Mouse (Mus musculus) spleen, postnatal 14 days (tissue): Measurements from ENCODE around the gene Camk2g.
"Not testable (repeated sequence)": the region's sequence is repeated elsewhere in the genome, so short reads cannot be mapped to it uniquely, and the experiment has no call there.

ENCODE experiments used
- DNase-seq, 2 experiments: peaks; one replicate each; pipeline ENCODE4 v3.0.0; 2021 to 2022; ENCODE audit warnings: low spot score in 2 of 2

Camk2g gene

GRCm38 (mm10) chr14:20738511-20738910 is 55.4 kb downstream of the Camk2g start:
- DNase-seq = no peak

GRCm38 (mm10) chr14:20737306-20737705 is 56.6 kb downstream of the Camk2g start:
- DNase-seq = peak in 1 of 2 experiments; percentile 55

GRCm38 (mm10) chr14:20735892-20736390 is 57.9 kb downstream of the Camk2g start:
- no peak for DNase-seq

- DNase-seq = no peak
These were observed 58.8 kb downstream of the Camk2g start for GRCm38 (mm10) chr14:20735052-20735451.

- peak; percentile 79 to 86 for DNase-seq
These were observed 59.7 kb downstream of the Camk2g start, which contains the start of gene Ndst2 for GRCm38 (mm10) chr14:20733952-20734774. TSS of gene Ndst2 (minus strand) at chr14:20734562.

- no peak for DNase-seq
These were observed 60.6 kb downstream of the Camk2g start for GRCm38 (mm10) chr14:20733041-20733951.

- no peak for DNase-seq
These were observed 62.9 kb downstream of the Camk2g start for GRCm38 (mm10) chr14:20730853-20731602.

- no peak for DNase-seq
These were observed 64.0 kb downstream of the Camk2g start for GRCm38 (mm10) chr14:20729871-20730270.

- DNase-seq = no peak
These were observed 68.1 kb downstream of the Camk2g start for GRCm38 (mm10) chr14:20725660-20726339.

- DNase-seq = peak in 1 of 2 experiments; percentile 46
These were observed 69.8 kb downstream of the Camk2g start for GRCm38 (mm10) chr14:20724043-20724442.

- no peak for DNase-seq
These were observed 70.9 kb downstream of the Camk2g start for GRCm38 (mm10) chr14:20723006-20723405.

- DNase-seq = no peak
These were observed 72.5 kb downstream of the Camk2g start for GRCm38 (mm10) chr14:20721371-20721770.

GRCm38 (mm10) chr14:20719767-20720166 is 74.1 kb downstream of the Camk2g start:
- DNase-seq = no peak

- no peak for DNase-seq
These were observed 75.4 kb downstream of the Camk2g start for GRCm38 (mm10) chr14:20718443-20718842.

- no peak for DNase-seq
These were observed 80.1 kb downstream of the Camk2g start for GRCm38 (mm10) chr14:20713832-20714231.

- no peak for DNase-seq
These were observed 85.6 kb downstream of the Camk2g start for GRCm38 (mm10) chr14:20708239-20708638.

GRCm38 (mm10) chr14:20707201-20708190 is 86.4 kb downstream of the Camk2g start, which contains the start of gene Zswim8:
TSS of gene Zswim8 (plus strand) at chr14:20707552.
- DNase-seq = peak; percentile 75 to 78

GRCm38 (mm10) chr14:20703461-20703860 is 90.4 kb downstream of the Camk2g start:
- DNase-seq = not testable (repeated sequence)

- DNase-seq = peak; percentile 77 to 88
These were observed 91.0 kb downstream of the Camk2g start, which contains the start of gene Chchd1 for GRCm38 (mm10) chr14:20702741-20703381. TSS of gene Chchd1 (plus strand) at chr14:20703006.
